Mouse (Mus musculus) G1E (cell line): ENCODE data around the gene Srgap3.

Experiments
- CTCF ChIP-seq: IDR thresholded peaks from 2 replicates; pipeline ENCODE4 v1.5.1; 2012; ENCODE audit warnings: low read depth, low read length, inconsistent platforms, mixed read lengths
- GATA1 ChIP-seq: IDR thresholded peaks from 2 replicates; pipeline ENCODE4 v1.6.1; 2012; ENCODE audit warnings: borderline replicate concordance, low read length, inconsistent platforms, mixed read lengths
- POLR2AphosphoS5 ChIP-seq: IDR thresholded peaks from 2 replicates; pipeline ENCODE4 v1.6.1; 2012; ENCODE audit warnings: low read depth, low read length, inconsistent platforms; ENCODE audit not compliant: insufficient replicate concordance
- TAL1 ChIP-seq: conservative IDR thresholded peaks from 2 replicates; pipeline ENCODE4 v1.6.1; 2012; ENCODE audit warnings: low read depth, low read length, inconsistent platforms, mixed read lengths

- TF ChIP-seq CTCF (no peak), TAL1 (no peak), GATA1 (no peak), POLR2AphosphoS5 (no peak)
Measured at GRCm38 (mm10) chr6:112818403-112818901, 128.6 kb downstream of the Srgap3 start.
